Mouse (Mus musculus): ENCODE data around the gene Smoc2. TPM values are rescaled to one million over a fixed set of nuclear protein-coding genes. Genes with fewer than 3 reads are reported as not detected.

The Smoc2 gene
- polyA plus RNA-seq (2015; fragmentation: Nextera tagmentation; extraction: Ambion mirVana): 43.7 and 48.5 TPM in 2 replicates

GRCm38 (mm10) chr17:14279177-14279965 is at the start of gene Smoc2:
TSS of gene Smoc2 (plus strand) at chr17:14279506.

Other genes starting within 250 kb of the Smoc2 start
- not detected in 2 replicates for gene Gm7358, start 220.0 kb upstream of the Smoc2 start, polyA plus RNA-seq (2015; fragmentation: Nextera tagmentation; extraction: Ambion mirVana)
- 0.08 TPM in 1 of 2 replicates, not detected in the other for gene Dact2, start 75.2 kb upstream of the Smoc2 start, polyA plus RNA-seq (2015; fragmentation: Nextera tagmentation; extraction: Ambion mirVana)

Measured in spleen, postnatal 0 days (tissue).